Mouse (Mus musculus) testis, adult 2 months (tissue): ENCODE results near the gene Wnk1.

Source experiments
- CTCF ChIP-seq: fragments of 200-500 bp; IDR thresholded peaks from 2 replicates; pipeline ENCODE4 v1.5.1; 2012; ENCODE audit warnings: low read depth, mild to moderate bottlenecking, inconsistent platforms, low read length, moderate library complexity; ENCODE audit not compliant: control insufficient read depth, insufficient read depth, insufficient replicate concordance
- POLR2A ChIP-seq: fragments of 200-500 bp; IDR thresholded peaks from 2 replicates; pipeline ENCODE4 v1.6.1; 2012; ENCODE audit warnings: low read depth, mild to moderate bottlenecking, inconsistent platforms, low read length, moderate library complexity; ENCODE audit not compliant: control insufficient read depth

DNA sequence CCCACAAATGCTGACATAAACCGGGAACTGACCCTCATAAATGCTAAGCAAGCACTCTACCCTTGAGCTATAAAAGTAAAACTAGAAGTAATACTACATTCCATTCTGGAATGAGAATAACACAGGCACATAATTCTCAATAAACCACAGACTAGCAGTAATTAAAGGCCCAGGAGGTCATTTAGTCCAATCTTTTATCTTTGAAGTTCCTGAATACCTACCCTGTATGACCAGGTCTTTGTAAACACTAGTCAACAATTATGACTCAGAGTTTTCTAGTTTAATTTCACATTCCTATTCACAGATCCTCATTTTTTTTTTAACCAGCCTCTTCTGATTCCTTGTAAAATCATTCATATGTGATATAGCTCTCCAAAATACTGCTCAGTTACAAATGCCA is 14.7 kb downstream of the Wnk1 start:
- TF ChIP-seq CTCF (no peak), POLR2A (no peak)
